Mouse (Mus musculus): ENCODE measurements around the gene Cdk17. TPM values are rescaled to one million over a fixed set of nuclear protein-coding genes. Genes with fewer than 3 reads are reported as not detected.

Cdk17 gene
- polyA plus RNA-seq, 1 experiment from 2014 or later = 67.8 TPM

DNA sequence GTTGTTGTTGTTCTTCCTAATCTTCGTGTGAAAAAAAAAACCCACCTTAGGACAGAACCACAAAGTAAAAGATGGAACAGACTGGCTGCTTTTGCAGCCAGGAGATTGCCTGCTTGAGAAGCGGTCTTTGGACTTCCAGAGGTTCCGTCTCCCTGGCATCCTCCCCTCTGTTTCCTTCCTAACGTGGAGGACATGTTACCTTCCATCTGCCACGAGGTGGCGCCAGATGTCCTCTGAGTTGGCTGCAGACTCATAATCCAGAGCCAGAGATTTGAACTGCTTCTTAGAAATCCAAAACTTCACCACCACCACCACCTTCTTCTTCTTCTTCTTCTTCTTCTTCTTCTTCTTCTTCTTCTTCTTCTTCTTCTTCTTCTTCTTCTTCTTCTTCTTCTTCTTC, 131.2 kb downstream of the Cdk17 start:
- no peak overlapping the region for H3K4me3 ChIP-seq (replicated peaks; ENCODE audit: low read depth, low read length)
- no peak overlapping the region for H3K27ac ChIP-seq (replicated peaks; ENCODE audit: low read depth, low read length)
- H3K9me3 ChIP-seq (ENCODE audit: control insufficient read depth, low read length) = no peaks in the 10 kb centered on the region
- ATAC-seq (ENCODE audit: low FRiP score, low TSS enrichment) (no peak), DNase-seq (peak; percentile 94)
- no peak overlapping the region for H3K4me2 ChIP-seq (ENCODE audit: low read length)
- H3K9ac ChIP-seq (replicated peaks; ENCODE audit: low read length) = no peak overlapping the region
- H3K27me3 ChIP-seq (ENCODE audit: control insufficient read depth, insufficient read depth, low read length) = no peaks in the 10 kb centered on the region
- H3K4me1 ChIP-seq (ENCODE audit: control insufficient read depth, insufficient read depth, low read length) = 0 out of 2 replicates have a peak, but pooled peaks cover 4% of the 10 kb centered on the region
- WGBS = 5% methylated on average over 6 of the region's 6 CpGs
- no peaks in the 10 kb centered on the region for H3K36me3 ChIP-seq (ENCODE audit: control insufficient read depth, insufficient read depth, low read length)

- no peak for DNase-seq
- Histone ChIP-seq H3K4me1 (ENCODE audit: control insufficient read depth, insufficient read depth, low read length) (0 out of 2 replicates have a peak, but pooled peaks cover 4% of the 10 kb centered on the region), H3K27me3 (ENCODE audit: control insufficient read depth, insufficient read depth, low read length) (no peaks in the 10 kb centered on the region), H3K9me3 (ENCODE audit: control insufficient read depth, low read length) (no peaks in the 10 kb centered on the region), H3K9ac (replicated peaks; ENCODE audit: low read length) (no peak overlapping the region), H3K36me3 (ENCODE audit: control insufficient read depth, insufficient read depth, low read length) (no peaks in the 10 kb centered on the region), H3K27ac (replicated peaks; ENCODE audit: low read depth, low read length) (no peak overlapping the region), H3K4me2 (ENCODE audit: low read length) (no peak overlapping the region), H3K4me3 (replicated peaks; ENCODE audit: low read depth, low read length) (no peak overlapping the region)
- ATAC-seq (ENCODE audit: low FRiP score, low TSS enrichment) = no peak
- WGBS = 84% methylated on average over 7 of the region's 7 CpGs
These were observed 132.9 kb downstream of the Cdk17 start for GRCm38 (mm10) chr10:93293621-93294020.

DNA sequence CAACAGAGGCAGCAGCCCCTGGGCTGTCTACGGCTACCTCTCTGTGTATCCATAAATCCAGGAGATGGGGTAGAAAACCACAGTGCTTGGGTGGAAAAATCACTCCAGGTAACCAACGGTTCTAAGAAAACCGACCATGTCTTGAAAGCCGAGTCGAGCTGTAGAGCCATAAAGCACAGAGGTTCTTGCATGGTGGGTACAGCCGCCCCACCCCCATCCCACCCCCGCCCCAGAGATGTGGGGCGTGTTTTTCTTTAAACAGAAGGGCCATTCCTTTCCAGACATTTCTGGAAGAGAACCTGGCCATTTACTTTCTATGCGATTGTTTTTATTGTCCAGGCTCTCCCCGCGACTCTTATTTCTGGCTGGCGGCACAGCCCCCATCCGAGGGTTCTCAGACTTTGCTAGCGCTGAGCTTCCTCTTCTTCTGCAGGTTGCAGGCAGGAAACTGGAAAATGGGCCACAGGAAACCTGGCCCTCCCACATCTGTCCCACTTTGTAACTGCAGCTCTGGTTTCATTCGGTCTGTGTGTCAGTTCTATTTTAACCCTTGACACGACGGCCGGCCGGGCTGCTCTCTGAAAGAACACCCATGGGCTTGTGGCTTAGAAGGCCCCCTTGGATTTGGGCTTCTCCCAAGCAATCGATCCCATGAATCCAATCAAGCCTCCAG, 134.0 kb downstream of the Cdk17 start:
- no peaks in the 10 kb centered on the region for H3K9me3 ChIP-seq (ENCODE audit: control insufficient read depth, low read length)
- 0 out of 2 replicates have a peak, but pooled peaks cover 4% of the 10 kb centered on the region for H3K4me1 ChIP-seq (ENCODE audit: control insufficient read depth, insufficient read depth, low read length)
- ATAC-seq (ENCODE audit: low FRiP score, low TSS enrichment) (no peak), DNase-seq (no peak)
- H3K4me2 ChIP-seq (ENCODE audit: low read length) = no peak overlapping the region
- H3K9ac ChIP-seq (replicated peaks; ENCODE audit: low read length) = no peak overlapping the region
- H3K4me3 ChIP-seq (replicated peaks; ENCODE audit: low read depth, low read length) = no peak overlapping the region
- H3K27me3 ChIP-seq (ENCODE audit: control insufficient read depth, insufficient read depth, low read length) = no peaks in the 10 kb centered on the region
- no peak overlapping the region for H3K27ac ChIP-seq (replicated peaks; ENCODE audit: low read depth, low read length)
- WGBS = 77% methylated on average over 20 of the region's 20 CpGs
- H3K36me3 ChIP-seq (ENCODE audit: control insufficient read depth, insufficient read depth, low read length) = no peaks in the 10 kb centered on the region

- ATAC-seq (ENCODE audit: low FRiP score, low TSS enrichment) (no peak), DNase-seq (no peak)
- Histone ChIP-seq H3K27ac (replicated peaks; ENCODE audit: low read depth, low read length) (no peak overlapping the region), H3K27me3 (ENCODE audit: control insufficient read depth, insufficient read depth, low read length) (no peaks in the 10 kb centered on the region), H3K9ac (replicated peaks; ENCODE audit: low read length) (no peak overlapping the region), H3K4me1 (ENCODE audit: control insufficient read depth, insufficient read depth, low read length) (no peaks in the 10 kb centered on the region), H3K36me3 (ENCODE audit: control insufficient read depth, insufficient read depth, low read length) (no peaks in the 10 kb centered on the region), H3K4me3 (replicated peaks; ENCODE audit: low read depth, low read length) (no peak overlapping the region), H3K9me3 (ENCODE audit: control insufficient read depth, low read length) (no peaks in the 10 kb centered on the region), H3K4me2 (ENCODE audit: low read length) (no peak overlapping the region)
- WGBS = 42% methylated on average over 5 of the region's 5 CpGs
These were observed 137.1 kb downstream of the Cdk17 start for GRCm38 (mm10) chr10:93297774-93298173.

GRCm38 (mm10) chr10:93298208-93298607, 137.5 kb downstream of the Cdk17 start:
- WGBS = 72% methylated on average over 7 of the region's 7 CpGs
- Histone ChIP-seq H3K9me3 (ENCODE audit: control insufficient read depth, low read length) (no peaks in the 10 kb centered on the region), H3K4me1 (ENCODE audit: control insufficient read depth, insufficient read depth, low read length) (no peaks in the 10 kb centered on the region), H3K4me3 (replicated peaks; ENCODE audit: low read depth, low read length) (no peak overlapping the region), H3K27ac (replicated peaks; ENCODE audit: low read depth, low read length) (no peak overlapping the region), H3K9ac (replicated peaks; ENCODE audit: low read length) (no peak overlapping the region), H3K36me3 (ENCODE audit: control insufficient read depth, insufficient read depth, low read length) (no peaks in the 10 kb centered on the region), H3K4me2 (ENCODE audit: low read length) (no peak overlapping the region), H3K27me3 (ENCODE audit: control insufficient read depth, insufficient read depth, low read length) (no peaks in the 10 kb centered on the region)
- ATAC-seq (ENCODE audit: low FRiP score, low TSS enrichment) = no peak
- DNase-seq = no peak

- Histone ChIP-seq H3K4me2 (ENCODE audit: low read length) (no peak overlapping the region), H3K36me3 (ENCODE audit: control insufficient read depth, insufficient read depth, low read length) (no peaks in the 10 kb centered on the region), H3K4me3 (replicated peaks; ENCODE audit: low read depth, low read length) (no peak overlapping the region), H3K4me1 (ENCODE audit: control insufficient read depth, insufficient read depth, low read length) (no peaks in the 10 kb centered on the region), H3K9ac (replicated peaks; ENCODE audit: low read length) (no peak overlapping the region), H3K9me3 (ENCODE audit: control insufficient read depth, low read length) (no peaks in the 10 kb centered on the region), H3K27ac (replicated peaks; ENCODE audit: low read depth, low read length) (no peak overlapping the region), H3K27me3 (ENCODE audit: control insufficient read depth, insufficient read depth, low read length) (no peaks in the 10 kb centered on the region)
- ATAC-seq (ENCODE audit: low FRiP score, low TSS enrichment) = no peak
- DNase-seq = no peak
- 77% methylated on average over 8 of the region's 8 CpGs for WGBS
These were observed 141.2 kb downstream of the Cdk17 start for GRCm38 (mm10) chr10:93301831-93302230.

- H3K9ac ChIP-seq (replicated peaks; ENCODE audit: low read length) = no peak overlapping the region
- no peaks in the 10 kb centered on the region for H3K9me3 ChIP-seq (ENCODE audit: control insufficient read depth, low read length)
- H3K27me3 ChIP-seq (ENCODE audit: control insufficient read depth, insufficient read depth, low read length) = no peaks in the 10 kb centered on the region
- no peak overlapping the region for H3K27ac ChIP-seq (replicated peaks; ENCODE audit: low read depth, low read length)
- no peak overlapping the region for H3K4me3 ChIP-seq (replicated peaks; ENCODE audit: low read depth, low read length)
- no peak overlapping the region for H3K4me2 ChIP-seq (ENCODE audit: low read length)
- ATAC-seq (ENCODE audit: low FRiP score, low TSS enrichment) (no peak), DNase-seq (no peak)
- WGBS = 80% methylated on average over 4 of the region's 4 CpGs
- H3K4me1 ChIP-seq (ENCODE audit: control insufficient read depth, insufficient read depth, low read length) = no peaks in the 10 kb centered on the region
- H3K36me3 ChIP-seq (ENCODE audit: control insufficient read depth, insufficient read depth, low read length) = no peaks in the 10 kb centered on the region
These were observed 142.6 kb downstream of the Cdk17 start for GRCm38 (mm10) chr10:93303231-93303630.

DNA sequence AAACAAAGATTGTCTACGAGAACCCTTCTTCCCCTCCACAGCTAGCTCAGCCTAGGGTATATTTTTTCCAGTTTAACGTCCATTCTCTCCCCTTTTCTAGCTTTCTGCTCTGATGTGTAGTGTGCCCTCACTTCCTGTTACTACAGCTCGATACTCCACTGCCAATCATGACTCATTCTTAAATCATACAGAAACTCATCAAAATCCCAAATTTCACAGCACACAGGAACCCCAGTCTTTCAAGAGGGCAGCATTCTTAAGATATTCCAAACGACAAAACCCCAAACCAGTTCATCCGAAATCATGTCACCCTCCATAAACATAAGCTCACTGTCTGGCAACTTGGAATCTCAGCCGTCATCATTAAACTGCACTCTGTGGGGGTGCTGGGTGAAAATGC, 145.3 kb downstream of the Cdk17 start:
- H3K9me3 ChIP-seq (ENCODE audit: control insufficient read depth, low read length) = no peaks in the 10 kb centered on the region
- no peak overlapping the region for H3K27ac ChIP-seq (replicated peaks; ENCODE audit: low read depth, low read length)
- 78% methylated on average over 6 of the region's 6 CpGs for WGBS
- no peaks in the 10 kb centered on the region for H3K27me3 ChIP-seq (ENCODE audit: control insufficient read depth, insufficient read depth, low read length)
- H3K4me1 ChIP-seq (ENCODE audit: control insufficient read depth, insufficient read depth, low read length) = peaks cover under 1% of the 10 kb centered on the region; the same call in 1 of the 2 replicates
- no peak overlapping the region for H3K4me3 ChIP-seq (replicated peaks; ENCODE audit: low read depth, low read length)
- no peak overlapping the region for H3K4me2 ChIP-seq (ENCODE audit: low read length)
- no peak for DNase-seq
- no peak for ATAC-seq (ENCODE audit: low FRiP score, low TSS enrichment)
- H3K9ac ChIP-seq (replicated peaks; ENCODE audit: low read length) = no peak overlapping the region
- H3K36me3 ChIP-seq (ENCODE audit: control insufficient read depth, insufficient read depth, low read length) = no peaks in the 10 kb centered on the region

- peaks cover 3% of the 10 kb centered on the region; the same call in 1 of the 2 replicates for H3K4me1 ChIP-seq (ENCODE audit: control insufficient read depth, insufficient read depth, low read length)
- no peaks in the 10 kb centered on the region for H3K36me3 ChIP-seq (ENCODE audit: control insufficient read depth, insufficient read depth, low read length)
- no peak overlapping the region for H3K9ac ChIP-seq (replicated peaks; ENCODE audit: low read length)
- DNase-seq (no peak), ATAC-seq (ENCODE audit: low FRiP score, low TSS enrichment) (no peak)
- no peak overlapping the region for H3K4me2 ChIP-seq (ENCODE audit: low read length)
- no peak overlapping the region for H3K27ac ChIP-seq (replicated peaks; ENCODE audit: low read depth, low read length)
- no peak overlapping the region for H3K4me3 ChIP-seq (replicated peaks; ENCODE audit: low read depth, low read length)
- no peaks in the 10 kb centered on the region for H3K9me3 ChIP-seq (ENCODE audit: control insufficient read depth, low read length)
- WGBS = 91% methylated on average over 11 of the region's 11 CpGs
- H3K27me3 ChIP-seq (ENCODE audit: control insufficient read depth, insufficient read depth, low read length) = peaks cover 3% of the 10 kb centered on the region; the same call in 1 of the 2 replicates
These were observed 145.7 kb downstream of the Cdk17 start for GRCm38 (mm10) chr10:93306367-93306766.
